Mouse (Mus musculus) megakaryocyte, adult 5-6 weeks (primary cell): Measurements from ENCODE around the gene Cldn22. TPM values are rescaled to one million over a fixed set of nuclear protein-coding genes. Genes with fewer than 3 reads are reported as not detected.
"Not testable (repeated sequence)": the region's sequence is repeated elsewhere in the genome, so short reads cannot be mapped to it uniquely, and the experiment has no call there.

ENCODE experiments used
- ATAC-seq: 2 replicates; pipeline ENCODE4 v1.8.0; 2016; ENCODE audit warnings: mild to moderate bottlenecking, inconsistent platforms; ENCODE audit not compliant: poor library complexity, severe bottlenecking
- total RNA-seq, 2 experiments: library from RNA; stranded (forward) in 1 of 2; stranded (reverse) in 1 of 2; fragments of 153-499, 151-499 nt in 1 of 2; fragments of 221-1000, 200-1000 nt in 1 of 2; gene quantifications; 2 replicates each; pipeline versions ENCODE4 v1.2.3 to v1.2.4; 2015 to 2017

The Cldn22 gene
- total RNA-seq (2015) (not detected in 2 replicates), total RNA-seq (2017) (not detected in 2 replicates)

GRCm38 (mm10) chr8:47824182-47824581, at the start of gene Cldn22:
Gene Cldn22, plus strand, starts transcription at chr8:47824482.
- ATAC-seq = no peak

- no peak for ATAC-seq
Observed at GRCm38 (mm10) chr8:47777415-47777814, 46.9 kb upstream of the Cldn22 start.

- no peak for ATAC-seq
Observed at GRCm38 (mm10) chr8:47779589-47779988, 44.7 kb upstream of the Cldn22 start.

GRCm38 (mm10) chr8:47781881-47782280, 42.4 kb upstream of the Cldn22 start:
- no peak for ATAC-seq

- no peak for ATAC-seq
Observed at GRCm38 (mm10) chr8:47783544-47783943, 40.7 kb upstream of the Cldn22 start.

GRCm38 (mm10) chr8:47783944-47784343, 40.3 kb upstream of the Cldn22 start:
- no peak for ATAC-seq

GRCm38 (mm10) chr8:47784436-47784835, 39.8 kb upstream of the Cldn22 start:
- no peak for ATAC-seq

- no peak for ATAC-seq
Observed at GRCm38 (mm10) chr8:47786323-47786722, 38.0 kb upstream of the Cldn22 start.

- ATAC-seq = peak; percentile 43
Observed at GRCm38 (mm10) chr8:47787705-47788104, 36.6 kb upstream of the Cldn22 start.

GRCm38 (mm10) chr8:47791986-47792385, 32.3 kb upstream of the Cldn22 start:
- no peak for ATAC-seq

- peak; percentile 47 for ATAC-seq
Observed at GRCm38 (mm10) chr8:47799438-47799837, 24.8 kb upstream of the Cldn22 start.

- no peak for ATAC-seq
Observed at GRCm38 (mm10) chr8:47802349-47802748, 21.9 kb upstream of the Cldn22 start.

GRCm38 (mm10) chr8:47804262-47804661, 20.0 kb upstream of the Cldn22 start:
- no peak for ATAC-seq

GRCm38 (mm10) chr8:47809970-47810665, 14.2 kb upstream of the Cldn22 start:
- no peak for ATAC-seq

- no peak for ATAC-seq
Observed at GRCm38 (mm10) chr8:47810666-47811015, 13.6 kb upstream of the Cldn22 start.

- ATAC-seq = no peak
Observed at GRCm38 (mm10) chr8:47811221-47811620, 13.1 kb upstream of the Cldn22 start.

- ATAC-seq = no peak
Observed at GRCm38 (mm10) chr8:47819034-47819433, 5.2 kb upstream of the Cldn22 start.

- no peak for ATAC-seq
Observed at GRCm38 (mm10) chr8:47820914-47821772, 3.1 kb upstream of the Cldn22 start.

- ATAC-seq = no peak
Observed at GRCm38 (mm10) chr8:47821843-47822242, 2.4 kb upstream of the Cldn22 start, which contains the start of gene Cldn24. Gene Cldn24, plus strand, starts transcription at chr8:47822143.

GRCm38 (mm10) chr8:47822541-47822940, 1.7 kb upstream of the Cldn22 start:
- ATAC-seq = not testable (repeated sequence)

GRCm38 (mm10) chr8:47823777-47824176, 505 bp upstream of the Cldn22 start:
- no peak for ATAC-seq

- ATAC-seq = no peak
Observed at GRCm38 (mm10) chr8:47825596-47825995, 1.3 kb downstream of the Cldn22 start.
